Mouse (Mus musculus) midbrain, embryonic 11.5 days (tissue): ENCODE measurements at regions not wholly inside any gene's neighbourhood (a gene's known extent, or its start where the extent isn't known, plus 50 kb on each side); places are given as distances from the start of the nearest gene placed in this dataset.

Source experiments
- ATAC-seq: fragments of 200-750 bp; cut with Nextera tagmentation; 2 replicates; pipeline ENCODE4 v1.8.0; 2017; ENCODE audit warnings: moderate TSS enrichment, moderate library complexity; ENCODE audit not compliant: low FRiP score
- DNase-seq: peaks from one replicate; pipeline ENCODE4 v3.0.0; 2015; ENCODE audit warnings: low spot score; ENCODE audit errors: missing footprints
- H3K27ac ChIP-seq: fragments of 300-500 bp; sonication (generic); 2 replicates; pipeline ENCODE4 v1.5.1; 2014; ENCODE audit warnings: low read depth, low read length
- H3K27me3 ChIP-seq: fragments of 300-500 bp; sonication (generic); 2 replicates; pipeline ENCODE4 v1.6.1; 2014; ENCODE audit warnings: mild to moderate bottlenecking, low read length, moderate library complexity, mixed read lengths; ENCODE audit not compliant: control insufficient read depth, insufficient read depth
- H3K36me3 ChIP-seq: fragments of 300-500 bp; sonication (generic); 2 replicates; pipeline ENCODE4 v1.6.1; 2014; ENCODE audit warnings: mild to moderate bottlenecking, low read length, moderate library complexity, mixed read lengths; ENCODE audit not compliant: control insufficient read depth, insufficient read depth
- H3K4me1 ChIP-seq: fragments of 300-500 bp; sonication (generic); 2 replicates; pipeline ENCODE4 v1.6.1; 2014; ENCODE audit warnings: low read length; ENCODE audit not compliant: control insufficient read depth, insufficient read depth
- H3K4me2 ChIP-seq: fragments of 300-500 bp; sonication (generic); 2 replicates; pipeline ENCODE4 v1.6.1; 2014; ENCODE audit warnings: mild to moderate bottlenecking, moderate library complexity
- H3K4me3 ChIP-seq: fragments of 300-500 bp; sonication (generic); 2 replicates; pipeline ENCODE4 v1.5.1; 2014; ENCODE audit warnings: low read depth, low read length
- H3K9ac ChIP-seq: fragments of 300-500 bp; sonication (generic); 2 replicates; pipeline ENCODE4 v1.6.1; 2014; ENCODE audit warnings: low read length
- H3K9me3 ChIP-seq: fragments of 300-500 bp; sonication (generic); 2 replicates; pipeline ENCODE4 v1.6.1; 2016; ENCODE audit warnings: low read length; ENCODE audit not compliant: control insufficient read depth
- WGBS: fragments of 180-500 bp; shearing (Covaris S2); extraction: QIAGEN DNeasy Blood & Tissue Kit; methylation state at CpG from one replicate; pipeline ENCODE4 v1.1.7; 2014; 5-methylcytosine and 5-hydroxymethylcytosine counted together

- Histone ChIP-seq H3K27ac (no peak overlapping the region), H3K4me1 (no peaks in the 10 kb centered on the region), H3K9me3 (no peaks in the 10 kb centered on the region), H3K27me3 (no peaks in the 10 kb centered on the region), H3K4me3 (no peak overlapping the region), H3K36me3 (no peaks in the 10 kb centered on the region), H3K9ac (no peak overlapping the region), H3K4me2 (no peak overlapping the region)
- 85% methylated on average over 7 of the region's 7 CpGs for WGBS
- DNase-seq, result no peak
- ATAC-seq, result no peak
These were observed 55.8 kb upstream of the Klf9 start for GRCm38 (mm10) chr19:23085173-23085660.

GRCm38 (mm10) chr19:23087575-23087974, 53.5 kb upstream of the Klf9 start:
- no peaks in the 10 kb centered on the region for H3K9me3 ChIP-seq
- H3K4me3 ChIP-seq, result no peak overlapping the region
- no peaks in the 10 kb centered on the region for H3K27me3 ChIP-seq
- no peak overlapping the region for H3K4me2 ChIP-seq
- DNase-seq (no peak), ATAC-seq (no peak)
- no peaks in the 10 kb centered on the region for H3K4me1 ChIP-seq
- no peak overlapping the region for H3K9ac ChIP-seq
- 85% methylated on average over 3 of the region's 3 CpGs for WGBS
- no peak overlapping the region for H3K27ac ChIP-seq
- no peaks in the 10 kb centered on the region for H3K36me3 ChIP-seq

GRCm38 (mm10) chr19:23089081-23089480, 51.9 kb upstream of the Klf9 start:
- H3K27me3 ChIP-seq, result no peaks in the 10 kb centered on the region
- no peaks in the 10 kb centered on the region for H3K4me1 ChIP-seq
- no peaks in the 10 kb centered on the region for H3K9me3 ChIP-seq
- no peak for ATAC-seq
- H3K36me3 ChIP-seq, result no peaks in the 10 kb centered on the region
- WGBS, result 67% methylated on average over 1 of the region's 1 CpGs
- H3K9ac ChIP-seq, result no peak overlapping the region
- no peak for DNase-seq
- H3K4me2 ChIP-seq, result no peak overlapping the region
- H3K4me3 ChIP-seq, result no peak overlapping the region
- H3K27ac ChIP-seq, result no peak overlapping the region

- no peak for ATAC-seq
- DNase-seq, result no peak
- Histone ChIP-seq H3K9ac (no peak overlapping the region), H3K4me3 (no peak overlapping the region), H3K27me3 (no peaks in the 10 kb centered on the region), H3K4me1 (no peaks in the 10 kb centered on the region), H3K9me3 (no peaks in the 10 kb centered on the region), H3K27ac (no peak overlapping the region), H3K4me2 (no peak overlapping the region), H3K36me3 (no peaks in the 10 kb centered on the region)
- 93% methylated on average over 8 of the region's 8 CpGs for WGBS
These were observed 51.1 kb upstream of the Klf9 start for GRCm38 (mm10) chr19:23089761-23090514.
